Mouse (Mus musculus) testis, adult 2 months (tissue): ENCODE results near the gene Gm9844. TPM values are rescaled to one million over a fixed set of nuclear protein-coding genes. Genes with fewer than 3 reads are reported as not detected.
A peak's percentile ranks its signal among the peaks of the same experiment; 100 is the strongest.
"Not testable (repeated sequence)": the region's sequence is repeated elsewhere in the genome, so short reads cannot be mapped to it uniquely, and the experiment has no call there.

Experiments used
- H3K27ac ChIP-seq: fragments of 200-500 bp; 2 replicates; pipeline ENCODE4 v1.5.1; 2012; ENCODE audit warnings: low read depth, low read length; ENCODE audit not compliant: control insufficient read depth, insufficient read depth
- H3K27me3 ChIP-seq: fragments of 200-500 bp; 2 replicates; pipeline ENCODE4 v1.6.1; 2012; ENCODE audit warnings: mild to moderate bottlenecking, low read length, moderate library complexity; ENCODE audit not compliant: control insufficient read depth, insufficient read depth
- H3K36me3 ChIP-seq: fragments of 200-500 bp; 2 replicates; pipeline ENCODE4 v1.6.1; 2012; ENCODE audit warnings: mild to moderate bottlenecking, low read length; ENCODE audit not compliant: control insufficient read depth, insufficient read depth
- H3K4me1 ChIP-seq: fragments of 200-500 bp; 2 replicates; pipeline ENCODE4 v1.6.1; 2012; ENCODE audit warnings: low read length; ENCODE audit not compliant: control insufficient read depth, insufficient read depth
- H3K4me3 ChIP-seq: fragments of 200-500 bp; 2 replicates; pipeline ENCODE4 v1.5.1; 2012; ENCODE audit warnings: low read depth, mild to moderate bottlenecking, low read length, moderate library complexity, mixed read lengths; ENCODE audit not compliant: control insufficient read depth
- CTCF ChIP-seq: fragments of 200-500 bp; IDR thresholded peaks from 2 replicates; pipeline ENCODE4 v1.5.1; 2012; ENCODE audit warnings: low read depth, mild to moderate bottlenecking, inconsistent platforms, low read length, moderate library complexity; ENCODE audit not compliant: control insufficient read depth, insufficient read depth, insufficient replicate concordance
- POLR2A ChIP-seq: fragments of 200-500 bp; IDR thresholded peaks from 2 replicates; pipeline ENCODE4 v1.6.1; 2012; ENCODE audit warnings: low read depth, mild to moderate bottlenecking, inconsistent platforms, low read length, moderate library complexity; ENCODE audit not compliant: control insufficient read depth
- polyA plus RNA-seq: library from polyadenylated mRNA; depleted of rRNA; stranded (reverse); fragments of >200 nt; gene quantifications from 2 replicates; pipeline ENCODE4 v1.2.3, GENCODE M21; 2012

The Gm9844 gene
- polyA plus RNA-seq, 1 experiment = 13.8 TPM

GRCm38 (mm10) chr7:24886308-24886633, 24.3 kb downstream of the Gm9844 start:
- H3K4me1 ChIP-seq = peaks cover 9% of the 10 kb centered on the region
- H3K4me3 ChIP-seq = no peak overlapping the region
- peaks cover 3% of the 10 kb centered on the region; the same call in 1 of the 2 replicates for H3K36me3 ChIP-seq
- TF ChIP-seq CTCF (no peak), POLR2A (no peak)
- H3K27ac ChIP-seq = no peak overlapping the region
- no peaks in the 10 kb centered on the region for H3K27me3 ChIP-seq

GRCm38 (mm10) chr7:24887096-24887495, 25.1 kb downstream of the Gm9844 start:
- Histone ChIP-seq H3K27me3 (no peaks in the 10 kb centered on the region), H3K27ac (no peak overlapping the region), H3K36me3 (peaks cover 3% of the 10 kb centered on the region; the same call in 1 of the 2 replicates), H3K4me1 (peaks cover 9% of the 10 kb centered on the region), H3K4me3 (no peak overlapping the region)
- TF ChIP-seq CTCF (no peak), POLR2A (no peak)

- Histone ChIP-seq H3K36me3 (peaks cover 3% of the 10 kb centered on the region; the same call in 1 of the 2 replicates), H3K27ac (no peak overlapping the region)
These were observed 27.6 kb downstream of the Gm9844 start for GRCm38 (mm10) chr7:24889431-24890220.

GRCm38 (mm10) chr7:24890281-24891216, 28.5 kb downstream of the Gm9844 start:
- Histone ChIP-seq H3K4me1 (peaks cover 3% of the 10 kb centered on the region; the same call in 1 of the 2 replicates), H3K27me3 (no peaks in the 10 kb centered on the region), H3K4me3 (no peak overlapping the region), H3K36me3 (peaks cover 3% of the 10 kb centered on the region; the same call in 1 of the 2 replicates), H3K27ac (no peak overlapping the region)
- TF ChIP-seq CTCF (peak; percentile 95; the same call in 1 of the 2 replicates), POLR2A (no peak)

More at GRCm38 (mm10) chr7:24889431-24890220, 27.6 kb downstream of the Gm9844 start:
- no peak for TF ChIP-seq POLR2A
- no peak for TF ChIP-seq CTCF
- Histone ChIP-seq H3K27me3 (no peaks in the 10 kb centered on the region), H3K4me1 (peaks cover 9% of the 10 kb centered on the region), H3K4me3 (no peak overlapping the region)

GRCm38 (mm10) chr7:24891241-24892124, 29.5 kb downstream of the Gm9844 start:
- Histone ChIP-seq H3K27me3 (no peaks in the 10 kb centered on the region), H3K4me3 (no peak overlapping the region), H3K4me1 (no peaks in the 10 kb centered on the region), H3K36me3 (no peaks in the 10 kb centered on the region; the same call in 1 of the 2 replicates), H3K27ac (no peak overlapping the region)
- TF ChIP-seq CTCF = no peak
- no peak for TF ChIP-seq POLR2A

- Histone ChIP-seq H3K4me3 (no peak overlapping the region), H3K4me1 (no peaks in the 10 kb centered on the region), H3K27me3 (no peaks in the 10 kb centered on the region), H3K36me3 (no peaks in the 10 kb centered on the region; the same call in 1 of the 2 replicates), H3K27ac (no peak overlapping the region)
- TF ChIP-seq CTCF = no peak
- no peak for TF ChIP-seq POLR2A
These were observed 30.1 kb downstream of the Gm9844 start for GRCm38 (mm10) chr7:24892125-24892583.

GRCm38 (mm10) chr7:24895749-24896148, 33.7 kb downstream of the Gm9844 start:
- H3K36me3 ChIP-seq, H3K27me3 ChIP-seq, H3K4me1 ChIP-seq, H3K27ac ChIP-seq, H3K4me3 ChIP-seq: not testable (repeated sequence)
